ENCODE assay signal across 23 mouse cellular contexts in genomic region chr19:30699130-30699529, GRCm38 (mm10).
"Had no signal": no experiment of that assay in that cellular context is flagged by ENCODE, and none has a peak within 500 bp of the region (broad histone marks: within the 10 kb centered on the region; RNA-seq: fewer than 3 reads in every experiment).

No protein-coding gene starts in this region.

- H3K36me3 ChIP-seq: heart, embryonic 10.5 days; heart, embryonic 13.5 days; heart, embryonic 15.5 days; hindbrain, embryonic 13.5 days; hindbrain, embryonic 15.5 days; kidney, embryonic 15.5 days; limb, embryonic 13.5 days; limb, embryonic 15.5 days; liver, embryonic 12.5 days had no signal

- H3K9me3 ChIP-seq: heart, embryonic 10.5 days; heart, embryonic 13.5 days; heart, embryonic 15.5 days; hindbrain, embryonic 13.5 days; hindbrain, embryonic 15.5 days; kidney, embryonic 15.5 days; limb, embryonic 13.5 days; limb, embryonic 15.5 days; liver, embryonic 12.5 days had no signal

- H3K4me1 ChIP-seq: heart, embryonic 10.5 days; heart, embryonic 13.5 days; heart, embryonic 15.5 days; hindbrain, embryonic 13.5 days; hindbrain, embryonic 15.5 days; kidney, embryonic 15.5 days; limb, embryonic 13.5 days; limb, embryonic 15.5 days; liver, embryonic 12.5 days had no signal

- DNase-seq: gastrocnemius, postnatal 14 days; gastrocnemius, postnatal 36 days; heart, adult 18-20 months; heart, postnatal 14 days; heart, postnatal 36 days; kidney, adult 11 months; kidney, adult 9 months; kidney, postnatal 14 days; kidney, postnatal 36 days; left cerebral cortex, postnatal 4 days had no signal

- H3K27me3 ChIP-seq: heart, embryonic 13.5 days; heart, embryonic 15.5 days; hindbrain, embryonic 13.5 days; hindbrain, embryonic 15.5 days; kidney, embryonic 15.5 days; limb, embryonic 13.5 days; limb, embryonic 15.5 days; liver, embryonic 12.5 days had no signal

- H3K4me3 ChIP-seq: heart, embryonic 10.5 days; heart, embryonic 13.5 days; heart, embryonic 15.5 days; hindbrain, embryonic 13.5 days; hindbrain, embryonic 15.5 days; kidney, embryonic 15.5 days; limb, embryonic 13.5 days; limb, embryonic 15.5 days; liver, embryonic 12.5 days had no signal

- H3K9ac ChIP-seq: heart, embryonic 13.5 days; heart, embryonic 15.5 days; hindbrain, embryonic 13.5 days; hindbrain, embryonic 15.5 days; kidney, embryonic 15.5 days; limb, embryonic 13.5 days; limb, embryonic 15.5 days; liver, embryonic 12.5 days; liver, embryonic 14.5 days had no signal

- H3K27ac ChIP-seq: heart, embryonic 10.5 days; heart, embryonic 13.5 days; heart, embryonic 15.5 days; hindbrain, embryonic 13.5 days; hindbrain, embryonic 15.5 days; hindbrain, postnatal 0 days; kidney, embryonic 15.5 days; kidney, postnatal 0 days; limb, embryonic 13.5 days; limb, embryonic 15.5 days; liver, embryonic 12.5 days; liver, embryonic 14.5 days had no signal

- H3K4me2 ChIP-seq: heart, embryonic 13.5 days; heart, embryonic 15.5 days; hindbrain, embryonic 13.5 days; hindbrain, embryonic 15.5 days; kidney, embryonic 15.5 days; limb, embryonic 13.5 days; limb, embryonic 15.5 days; liver, embryonic 12.5 days had no signal

- ATAC-seq: hindbrain, postnatal 0 days; intestine, embryonic 16.5 days; liver, embryonic 12.5 days had no signal
